Comparison of ENCODE assay signal across 8 mouse cellular contexts in genomic region chr11:84918425-84918824, GRCm38 (mm10). TPM values are rescaled to one million over a fixed set of nuclear protein-coding genes. Genes with fewer than 3 reads are reported as not detected.
DNase-seq lines count a peak whose midpoint lies in the region; ATAC-seq lines count a peak whose summit lies in the region.

No protein-coding gene starts in this region.

- H3K36me3 ChIP-seq in hindbrain, embryonic 15.5 days = no peaks in the 10 kb centered on the region

- H3K27me3 ChIP-seq in hindbrain, embryonic 15.5 days = no peaks in the 10 kb centered on the region

- no peaks in the 10 kb centered on the region for H3K9me3 ChIP-seq in hindbrain, embryonic 15.5 days

- 6% methylated on average over 16 of the region's 16 CpGs for WGBS in hindbrain, embryonic 15.5 days

- H3K4me1 ChIP-seq in hindbrain, embryonic 15.5 days (replicated peaks) = peaks cover 24% of the 10 kb centered on the region

- DNase-seq in T-cell, adult 2 months (ENCODE audit: low spot score) = peak; percentile 78
- peak; percentile 96 to 98 for DNase-seq in cerebellum, postnatal 36 days
- DNase-seq in frontal cortex, postnatal 36 days (ENCODE audit: low spot score in 2 of 2) = peak; percentile 83 to 89
- DNase-seq in left cerebral cortex, adult 11 months (ENCODE audit: low spot score) = peak; percentile 51
- DNase-seq in lung, postnatal 4 days = peak; percentile 80 to 89
- peak; percentile 77 for DNase-seq in retina, postnatal 7 days (ENCODE audit: low read depth, low spot score)
- DNase-seq in urinary bladder, adult 2 months (ENCODE audit: low spot score) = peak; percentile 69

- no peak overlapping the region for H3K9ac ChIP-seq in hindbrain, embryonic 15.5 days

- no peak for ATAC-seq in hindbrain, embryonic 15.5 days (ENCODE audit: low FRiP score, low read depth)

- 0 out of 2 replicates have a peak overlapping the region, but pooled peaks have one; percentile 11 for H3K4me3 ChIP-seq in hindbrain, embryonic 15.5 days

- H3K4me2 ChIP-seq in hindbrain, embryonic 15.5 days = peak overlapping the region; percentile 48

- H3K27ac ChIP-seq in hindbrain, embryonic 15.5 days (replicated peaks) = no peak overlapping the region

RNA-seq across cellular contexts. Expression of gene Znhit3, which starts 2.3 kb away (rescaled TPM):
- polyA plus RNA-seq in hindbrain, embryonic 15.5 days (2015; fragmentation: Nextera tagmentation; extraction: Ambion mirVana) = 67.6 and 67.9 TPM in 2 replicates
- polyA plus RNA-seq in urinary bladder, adult 2 months (2012; rRNA removed) = 22.6 and 25.4 TPM in 2 replicates

RNA-seq across cellular contexts. Expression of gene Pigw, which starts 38.3 kb away (rescaled TPM):
- polyA plus RNA-seq in hindbrain, embryonic 15.5 days (2015; fragmentation: Nextera tagmentation; extraction: Ambion mirVana) = 2.2 and 2.3 TPM in 2 replicates
- polyA plus RNA-seq in urinary bladder, adult 2 months (2012; rRNA removed) = 5.7 and 8.2 TPM in 2 replicates

RNA-seq across cellular contexts. Expression of gene Myo19, which starts 38.5 kb away (rescaled TPM):
- 6.8 and 7.7 TPM in 2 replicates for polyA plus RNA-seq in hindbrain, embryonic 15.5 days (2015; fragmentation: Nextera tagmentation; extraction: Ambion mirVana)
- 14.5 and 17.4 TPM in 2 replicates for polyA plus RNA-seq in urinary bladder, adult 2 months (2012; rRNA removed)

RNA-seq across cellular contexts. Expression of gene Car4, which starts 39.2 kb away (rescaled TPM):
- 3.8 and 4.1 TPM in 2 replicates for polyA plus RNA-seq in hindbrain, embryonic 15.5 days (2015; fragmentation: Nextera tagmentation; extraction: Ambion mirVana)
- 0.58 and 1.1 TPM in 2 replicates for polyA plus RNA-seq in urinary bladder, adult 2 months (2012; rRNA removed)

RNA-seq across cellular contexts. Expression of gene Ggnbp2, which starts 47.8 kb away (rescaled TPM):
- 68.9 and 72.9 TPM in 2 replicates for polyA plus RNA-seq in hindbrain, embryonic 15.5 days (2015; fragmentation: Nextera tagmentation; extraction: Ambion mirVana)
- 85.6 and 91.4 TPM in 2 replicates for polyA plus RNA-seq in urinary bladder, adult 2 months (2012; rRNA removed)
